Mouse (Mus musculus): ENCODE results near the gene Gm20741. TPM values are rescaled to one million over a fixed set of nuclear protein-coding genes. Genes with fewer than 3 reads are reported as not detected.

Gene Gm20741
- not detected for polyA plus RNA-seq (2017; shearing (Covaris generic))

DNA sequence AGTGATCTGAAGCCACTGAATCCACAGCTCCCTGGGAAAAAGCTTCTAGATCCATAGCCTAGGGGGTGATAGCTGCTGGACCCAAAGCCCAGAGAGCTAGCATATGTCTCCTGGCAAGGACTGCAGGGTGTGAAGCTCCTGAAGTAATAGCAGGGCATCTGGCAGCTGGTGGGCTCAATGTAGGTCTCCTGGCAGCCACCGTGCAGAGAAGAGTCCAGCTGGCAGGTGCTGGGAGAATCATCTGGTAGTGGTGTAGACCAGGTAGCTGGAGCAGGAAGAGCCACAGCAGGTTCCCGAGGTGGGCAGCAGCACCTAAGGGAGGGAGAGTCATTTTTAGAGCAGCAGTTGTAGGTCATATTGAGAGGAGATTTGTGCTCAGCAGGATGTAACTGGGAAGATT is at the start of gene Gm20741:
Gene Gm20741 (minus strand): TSS at position 394 of the 400 bp plus-strand sequence.
- ATAC-seq, result no peak

DNA sequence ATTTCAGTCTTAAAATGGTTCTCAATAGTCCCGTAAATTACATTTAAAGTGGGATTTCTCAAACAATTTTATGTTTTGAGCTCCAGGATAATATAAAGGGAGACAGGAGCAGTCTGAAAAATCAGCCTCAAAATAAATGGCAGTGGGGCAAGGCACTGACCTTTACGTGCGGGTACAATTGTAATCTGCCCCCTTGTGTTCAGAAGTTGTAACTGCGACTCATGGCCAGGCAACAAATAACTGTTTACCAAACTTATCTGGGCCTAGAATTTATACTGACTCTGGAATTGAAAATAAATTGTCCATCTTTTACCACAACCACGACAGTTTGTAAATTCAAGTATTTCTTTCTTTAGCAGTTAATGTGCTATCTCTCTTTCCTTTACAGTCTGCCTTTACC is 39.4 kb upstream of the Gm20741 start:
- ATAC-seq, result no peak

DNA sequence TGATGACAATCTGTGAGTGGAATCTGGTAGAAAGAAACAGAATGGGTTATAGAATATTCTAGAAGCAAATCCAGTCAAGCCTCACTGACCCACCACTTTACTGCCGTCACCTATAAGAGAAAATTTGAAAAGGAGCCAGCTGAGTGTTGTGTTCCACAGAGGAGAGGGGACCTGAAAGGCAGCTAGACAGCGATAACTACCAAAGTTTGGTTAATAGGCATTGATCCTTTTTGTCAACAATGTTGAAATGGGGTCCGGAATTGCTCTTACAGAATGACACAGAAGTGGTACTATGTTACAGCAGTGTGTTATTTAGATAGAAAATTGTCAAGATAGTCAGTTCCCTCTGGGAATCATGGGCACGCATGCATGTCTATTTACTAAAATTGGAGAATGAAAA is 36.5 kb upstream of the Gm20741 start:
- no peak for ATAC-seq

- no peak for ATAC-seq
Observed at GRCm38 (mm10) chr16:88847363-88847762, 35.3 kb upstream of the Gm20741 start.

DNA sequence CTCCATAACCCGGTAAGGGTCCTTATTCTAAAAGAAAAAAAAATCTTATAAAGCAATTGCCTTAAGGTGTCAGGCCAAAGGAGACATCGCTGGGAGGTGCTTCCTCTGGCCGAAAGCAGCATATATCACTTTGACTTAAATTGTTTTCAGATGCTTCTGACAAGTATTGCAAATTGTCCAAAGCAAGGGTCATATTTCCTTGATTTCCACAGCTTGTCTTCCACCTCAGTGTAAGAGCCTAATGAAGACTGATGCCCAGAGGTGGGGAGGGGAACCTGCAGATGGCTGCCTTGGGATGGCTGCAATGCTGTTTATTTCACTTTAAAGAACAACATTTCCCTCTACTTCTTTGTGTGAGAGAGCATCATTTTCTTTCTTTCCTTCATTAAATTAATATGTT is 15.0 kb upstream of the Gm20741 start:
- ATAC-seq, result no peak

- no peak for ATAC-seq
Observed at GRCm38 (mm10) chr16:88826095-88826652, 14.2 kb upstream of the Gm20741 start, which contains the start of gene Krtap14. Gene Krtap14, minus strand, starts transcription at chr16:88826145.

DNA sequence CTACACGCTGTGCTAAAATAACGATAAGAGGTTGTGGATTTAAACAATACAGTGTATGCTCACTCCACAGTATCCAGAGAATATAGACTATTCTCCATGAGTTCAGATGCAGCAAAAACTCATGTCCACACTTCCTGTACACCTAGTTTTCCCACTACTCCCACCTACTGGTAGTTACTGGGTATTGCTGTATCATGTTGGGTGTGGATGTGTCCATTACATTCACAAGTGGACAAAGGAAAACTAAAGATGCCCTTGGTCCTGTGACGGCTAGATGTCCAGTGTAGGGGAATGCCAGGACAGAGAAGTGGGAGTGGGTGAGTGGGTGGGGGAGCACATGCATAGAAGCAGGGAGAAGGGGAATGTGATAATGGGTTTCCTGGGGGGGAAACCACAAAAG is 11.7 kb upstream of the Gm20741 start:
- no peak for ATAC-seq

GRCm38 (mm10) chr16:88820066-88820465 is 8.0 kb upstream of the Gm20741 start, which contains the start of gene Krtap15:
Gene Krtap15, plus strand, starts transcription at chr16:88820215.
- ATAC-seq, result no peak

DNA sequence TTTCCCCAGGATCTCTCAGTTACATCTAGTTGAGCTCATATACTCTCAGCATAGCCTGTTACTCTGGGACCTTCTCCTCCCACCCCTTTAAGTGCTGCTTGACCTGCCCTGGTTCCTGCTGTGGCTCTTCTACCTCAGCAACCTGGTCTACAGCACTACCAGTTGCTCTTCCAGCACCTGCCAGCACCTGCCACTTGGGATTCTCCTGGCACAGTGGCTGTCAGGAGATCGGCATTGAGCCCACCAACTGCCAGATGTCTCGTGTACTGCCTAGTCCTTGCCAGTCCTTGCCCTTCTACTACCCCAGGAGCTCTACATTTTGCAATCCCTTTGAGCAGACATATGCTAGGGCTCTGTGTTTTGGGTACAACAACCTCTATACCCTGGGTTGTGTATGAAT is 25.2 kb downstream of the Gm20741 start:
- ATAC-seq, result no peak

- ATAC-seq, result no peak
Observed at GRCm38 (mm10) chr16:88777596-88777995, 34.4 kb downstream of the Gm20741 start, which contains the start of gene Gm5965. Gene Gm5965, plus strand, starts transcription at chr16:88777896.

GRCm38 (mm10) chr16:88774106-88774505 is 37.9 kb downstream of the Gm20741 start, which contains the start of gene 2310057N15Rik:
Gene 2310057N15Rik, minus strand, starts transcription at chr16:88774206.
- ATAC-seq, result no peak

Other genes with a start within 250 kb of the Gm20741 start
- not detected for gene Cldn8, start 249.0 kb downstream of the Gm20741 start, polyA plus RNA-seq (2017; shearing (Covaris generic))
- gene Krtap24-1, start 199.9 kb downstream of the Gm20741 start, polyA plus RNA-seq (2017; shearing (Covaris generic)), result not detected
- gene 2310079G19Rik, start 184.6 kb downstream of the Gm20741 start, polyA plus RNA-seq (2017; shearing (Covaris generic)), result not detected
- gene Krtap26-1, start 164.4 kb downstream of the Gm20741 start, polyA plus RNA-seq (2017; shearing (Covaris generic)), result not detected
- not detected for gene Krtap27-1, start 140.5 kb downstream of the Gm20741 start, polyA plus RNA-seq (2017; shearing (Covaris generic))
- gene 2310061N02Rik, start 104.3 kb downstream of the Gm20741 start, polyA plus RNA-seq (2017; shearing (Covaris generic)), result not detected
- gene Krtap13-1, start 83.4 kb downstream of the Gm20741 start, polyA plus RNA-seq (2017; shearing (Covaris generic)), result under 1 TPM in 1 of 2 experiments, not detected in 1; 0.77 TPM
- not detected for gene Krtap13, start 60.6 kb downstream of the Gm20741 start, polyA plus RNA-seq (2017; shearing (Covaris generic))
- gene 2310034C09Rik, start 53.4 kb downstream of the Gm20741 start, polyA plus RNA-seq (2017; shearing (Covaris generic)), result not detected
- not detected for gene 2310057N15Rik, start 38.0 kb downstream of the Gm20741 start, polyA plus RNA-seq (2017; shearing (Covaris generic))
- not detected for gene Gm5965, start 34.3 kb downstream of the Gm20741 start, polyA plus RNA-seq (2017; shearing (Covaris generic))
- gene Krtap15, start 8.0 kb upstream of the Gm20741 start, polyA plus RNA-seq (2017; shearing (Covaris generic)), result not detected
- gene Krtap14, start 13.9 kb upstream of the Gm20741 start, polyA plus RNA-seq (2017; shearing (Covaris generic)), result not detected
- gene Krtap19-1, start 57.2 kb upstream of the Gm20741 start, polyA plus RNA-seq (2017; shearing (Covaris generic)), result not detected
- gene Krtap19-2, start 62.0 kb upstream of the Gm20741 start, polyA plus RNA-seq (2017; shearing (Covaris generic)), result not detected
- gene Krtap19-3, start 65.8 kb upstream of the Gm20741 start, polyA plus RNA-seq (2017; shearing (Covaris generic)), result not detected
- gene Krtap19-4, start 72.9 kb upstream of the Gm20741 start, polyA plus RNA-seq (2017; shearing (Covaris generic)), result not detected
- gene Krtap19-5, start 84.2 kb upstream of the Gm20741 start, polyA plus RNA-seq (2017; shearing (Covaris generic)), result not detected
- gene Krtap19-9b, start 120.0 kb upstream of the Gm20741 start, polyA plus RNA-seq (2017; shearing (Covaris generic)), result not detected
- not detected for gene Krtap16-3, start 150.7 kb upstream of the Gm20741 start, polyA plus RNA-seq (2017; shearing (Covaris generic))
- not detected for gene Krtap22-2, start 198.5 kb upstream of the Gm20741 start, polyA plus RNA-seq (2017; shearing (Covaris generic))
- not detected for gene Gm10229, start 203.1 kb upstream of the Gm20741 start, polyA plus RNA-seq (2017; shearing (Covaris generic))
- not detected for gene Krtap6-1, start 219.5 kb upstream of the Gm20741 start, polyA plus RNA-seq (2017; shearing (Covaris generic))
- gene Gm10228, start 229.3 kb upstream of the Gm20741 start, polyA plus RNA-seq (2017; shearing (Covaris generic)), result not detected
- not detected for gene Krtap6-5, start 235.7 kb upstream of the Gm20741 start, polyA plus RNA-seq (2017; shearing (Covaris generic))

Measured in activated CD4-positive, CD25-positive, alpha-beta regulatory T cell, adult 4 months (primary cell).